Mouse (Mus musculus): Measurements from ENCODE around the gene Spem1. TPM values are rescaled to one million over a fixed set of nuclear protein-coding genes. Genes with fewer than 3 reads are reported as not detected.
"Not testable (repeated sequence)": the region's sequence is repeated elsewhere in the genome, so short reads cannot be mapped to it uniquely, and the experiment has no call there.

Spem1 gene
- polyA plus RNA-seq (2014; fragmentation: Nextera tagmentation; extraction: Ambion mirVana) = 0.12 TPM in 1 of 2 replicates, not detected in the other

DNA sequence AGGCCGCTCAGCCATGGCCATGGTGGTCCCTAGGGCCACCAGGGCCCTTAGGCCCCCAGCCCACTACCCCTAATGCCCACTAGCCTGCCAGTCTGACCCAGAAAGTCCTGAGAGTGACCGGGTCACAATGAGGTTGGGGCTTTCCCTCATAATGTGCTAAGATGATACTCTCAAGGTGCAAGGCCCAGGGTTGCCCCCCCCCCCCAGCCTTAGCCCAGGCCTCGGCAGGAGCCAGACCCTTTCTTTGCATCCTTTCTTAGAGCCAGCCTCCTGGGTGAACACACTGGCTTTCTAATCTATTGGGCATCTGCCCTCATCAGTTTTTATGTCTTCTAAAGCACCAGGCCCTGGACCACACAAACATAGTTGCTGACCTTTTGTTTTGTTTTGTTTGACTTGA lies at the start of gene Spem1:
Spem1 (minus strand) TSS at position 101 of the 400 bp plus-strand sequence.
- no peak within 1 kb of the TSS for H3K9ac ChIP-seq (ENCODE audit: low read length)
- no peak within 1 kb of the TSS for H3K4me2 ChIP-seq
- no peak within 1 kb of the TSS for H3K4me3 ChIP-seq (ENCODE audit: low read depth, low read length)
- ATAC-seq (ENCODE audit: low FRiP score) (no peak), DNase-seq (ENCODE audit: low spot score, missing footprints) (peak; percentile 44)
- no peaks in the 10 kb centered on the region for H3K4me1 ChIP-seq (ENCODE audit: control insufficient read depth, insufficient read depth, low read length)
- H3K36me3 ChIP-seq (ENCODE audit: control insufficient read depth, insufficient read depth, low read length) = peaks cover 14% of the 10 kb centered on the region; the same call in 1 of the 2 replicates
- H3K27ac ChIP-seq (ENCODE audit: low read depth, low read length) = no peak within 1 kb of the TSS
- WGBS = 92% methylated on average over 3 of the region's 3 CpGs
- H3K27me3 ChIP-seq (ENCODE audit: control insufficient read depth, insufficient read depth, low read length) = no peaks in the 10 kb centered on the region
- no peaks in the 10 kb centered on the region for H3K9me3 ChIP-seq (ENCODE audit: control insufficient read depth, low read length)

DNA sequence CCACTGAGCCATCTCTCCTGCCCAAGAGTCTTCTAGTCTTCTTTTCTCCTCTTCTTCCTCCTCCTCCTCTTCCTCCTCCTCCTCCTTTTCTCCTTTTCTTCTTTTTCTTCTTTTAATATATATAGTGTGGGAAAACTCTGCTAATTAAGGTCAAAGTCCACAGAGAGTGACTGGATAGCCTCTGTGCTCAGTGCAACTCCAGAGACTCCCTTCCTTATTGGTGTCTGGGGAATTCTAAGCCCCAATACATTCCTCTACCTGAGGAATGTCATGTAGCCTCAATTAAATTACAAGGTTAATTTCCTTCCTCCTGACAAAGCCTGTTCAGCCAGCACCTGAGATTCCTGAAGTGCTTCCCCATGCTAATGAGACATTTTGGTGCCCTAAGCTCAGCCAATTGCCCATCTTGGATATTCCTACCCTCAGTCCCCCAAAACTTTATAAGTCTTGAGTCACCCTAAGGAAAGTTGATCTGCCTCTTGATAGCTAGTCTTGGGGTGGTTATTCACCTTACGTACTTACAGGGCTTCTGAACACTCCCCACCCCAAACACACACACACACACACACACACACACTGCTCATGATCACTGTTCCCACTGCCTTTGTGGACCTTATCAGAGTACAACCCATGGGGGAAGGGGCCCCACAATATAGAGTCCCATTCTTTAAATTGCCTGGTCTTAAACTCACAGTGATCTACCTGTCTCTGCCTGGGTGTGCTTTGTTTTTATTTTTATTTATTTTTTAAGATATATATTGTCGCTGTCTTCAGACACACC lies 48.5 kb upstream of the Spem1 start:
- Histone ChIP-seq H3K4me2 (no peak overlapping the region), H3K4me3 (ENCODE audit: low read depth, low read length) (no peak overlapping the region), H3K27ac (ENCODE audit: low read depth, low read length) (no peak overlapping the region), H3K27me3 (ENCODE audit: control insufficient read depth, insufficient read depth, low read length) (no peaks in the 10 kb centered on the region), H3K4me1 (ENCODE audit: control insufficient read depth, insufficient read depth, low read length) (no peaks in the 10 kb centered on the region), H3K9me3 (ENCODE audit: control insufficient read depth, low read length) (no peaks in the 10 kb centered on the region), H3K36me3 (ENCODE audit: control insufficient read depth, insufficient read depth, low read length) (no peaks in the 10 kb centered on the region), H3K9ac (ENCODE audit: low read length) (no peak overlapping the region)
- no peak for DNase-seq (ENCODE audit: low spot score, missing footprints)
- WGBS = 82% methylated on average over 2 of the region's 2 CpGs
- no peak for ATAC-seq (ENCODE audit: low FRiP score)

DNA sequence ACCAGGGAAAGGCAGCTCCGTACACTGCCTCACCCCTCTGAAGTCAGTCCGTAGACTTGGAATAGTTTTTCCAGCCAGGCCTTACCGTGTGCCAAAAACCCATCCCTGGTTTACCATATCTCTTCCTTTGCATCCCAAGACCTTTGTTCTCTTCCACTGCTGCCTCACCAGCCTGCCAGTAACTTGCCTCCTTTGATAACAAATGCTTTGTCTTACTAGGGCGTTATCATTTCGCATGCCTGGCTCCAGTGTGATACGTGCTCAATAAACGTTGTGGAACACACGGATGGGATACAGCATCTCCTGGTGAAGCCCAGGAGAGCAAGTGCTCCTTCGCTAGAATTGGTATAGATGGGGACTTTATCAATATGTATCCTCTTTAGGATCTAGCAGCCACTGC lies 45.4 kb upstream of the Spem1 start:
- ATAC-seq (ENCODE audit: low FRiP score) (no peak), DNase-seq (ENCODE audit: low spot score, missing footprints) (no peak)
- H3K9ac ChIP-seq (ENCODE audit: low read length) = no peak overlapping the region
- no peak overlapping the region for H3K4me3 ChIP-seq (ENCODE audit: low read depth, low read length)
- H3K4me2 ChIP-seq = no peak overlapping the region
- no peaks in the 10 kb centered on the region for H3K9me3 ChIP-seq (ENCODE audit: control insufficient read depth, low read length)
- H3K36me3 ChIP-seq (ENCODE audit: control insufficient read depth, insufficient read depth, low read length) = no peaks in the 10 kb centered on the region
- no peaks in the 10 kb centered on the region for H3K27me3 ChIP-seq (ENCODE audit: control insufficient read depth, insufficient read depth, low read length)
- H3K27ac ChIP-seq (ENCODE audit: low read depth, low read length) = no peak overlapping the region
- 70% methylated on average over 9 of the region's 9 CpGs for WGBS
- H3K4me1 ChIP-seq (ENCODE audit: control insufficient read depth, insufficient read depth, low read length) = no peaks in the 10 kb centered on the region

DNA sequence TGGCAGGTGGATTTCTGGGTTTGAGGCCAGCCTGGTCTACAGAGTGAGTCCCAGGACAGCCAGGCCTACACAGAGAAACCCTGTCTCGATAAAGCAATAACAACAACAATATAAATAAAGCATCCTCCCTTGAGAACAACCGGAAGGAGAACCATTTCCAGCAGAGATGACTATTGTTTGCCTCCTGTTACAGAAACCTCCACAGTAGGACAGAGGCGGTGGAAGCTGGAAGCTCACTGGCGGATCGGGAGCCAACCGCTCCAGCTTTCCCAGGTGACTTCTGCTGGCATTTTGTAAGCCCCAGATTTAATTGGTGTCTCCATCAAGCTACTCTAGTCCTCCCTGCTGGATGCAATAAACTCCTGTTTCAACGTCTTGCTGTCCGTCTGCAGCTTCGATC lies 43.6 kb upstream of the Spem1 start:
- H3K4me3 ChIP-seq (ENCODE audit: low read depth, low read length) = no peak overlapping the region
- H3K4me1 ChIP-seq (ENCODE audit: control insufficient read depth, insufficient read depth, low read length) = no peaks in the 10 kb centered on the region
- no peak overlapping the region for H3K4me2 ChIP-seq
- no peaks in the 10 kb centered on the region for H3K9me3 ChIP-seq (ENCODE audit: control insufficient read depth, low read length)
- no peak overlapping the region for H3K9ac ChIP-seq (ENCODE audit: low read length)
- no peaks in the 10 kb centered on the region for H3K27me3 ChIP-seq (ENCODE audit: control insufficient read depth, insufficient read depth, low read length)
- DNase-seq (ENCODE audit: low spot score, missing footprints) (no peak), ATAC-seq (ENCODE audit: low FRiP score) (no peak)
- no peaks in the 10 kb centered on the region for H3K36me3 ChIP-seq (ENCODE audit: control insufficient read depth, insufficient read depth, low read length)
- 85% methylated on average over 9 of the region's 9 CpGs for WGBS
- H3K27ac ChIP-seq (ENCODE audit: low read depth, low read length) = no peak overlapping the region

DNA sequence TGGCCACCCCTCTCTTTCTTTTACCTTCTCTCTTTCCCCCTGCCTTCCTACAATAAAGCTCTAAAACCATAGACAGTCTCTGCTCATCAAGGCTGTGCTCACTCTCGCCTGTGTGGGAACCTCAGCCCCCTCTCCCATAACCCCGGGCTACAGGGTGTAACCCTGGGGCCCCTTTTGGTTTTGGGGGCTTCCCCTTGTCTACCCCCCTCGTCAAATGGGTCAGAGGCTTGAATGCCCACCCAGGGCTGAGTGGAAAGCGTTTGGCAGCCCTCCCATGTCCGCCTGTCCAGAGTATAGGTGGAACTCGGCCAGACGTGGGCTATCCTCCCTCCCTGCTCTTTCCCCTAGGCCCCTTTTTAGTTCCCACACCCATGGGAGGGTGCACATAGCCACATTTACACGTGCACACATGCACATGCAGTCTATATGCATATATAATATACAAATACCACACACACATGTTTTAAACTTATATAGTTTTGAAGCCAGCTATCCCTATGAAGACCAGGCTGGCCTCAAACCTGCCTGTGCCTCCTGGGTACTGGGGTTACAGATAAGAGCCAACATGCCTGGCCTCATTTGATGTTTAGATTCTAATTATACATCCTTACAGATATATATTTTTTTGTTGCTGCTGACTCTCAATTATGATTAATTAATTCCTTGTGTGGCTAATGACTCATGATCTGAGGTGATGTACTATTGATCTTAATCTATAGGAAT lies 42.3 kb upstream of the Spem1 start:
- Histone ChIP-seq H3K4me2 (no peak overlapping the region), H3K4me3 (ENCODE audit: low read depth, low read length) (no peak overlapping the region), H3K36me3 (ENCODE audit: control insufficient read depth, insufficient read depth, low read length) (no peaks in the 10 kb centered on the region), H3K27me3 (ENCODE audit: control insufficient read depth, insufficient read depth, low read length) (no peaks in the 10 kb centered on the region), H3K27ac (ENCODE audit: low read depth, low read length) (no peak overlapping the region), H3K9me3 (ENCODE audit: control insufficient read depth, low read length) (no peaks in the 10 kb centered on the region), H3K9ac (ENCODE audit: low read length) (no peak overlapping the region), H3K4me1 (ENCODE audit: control insufficient read depth, insufficient read depth, low read length) (no peaks in the 10 kb centered on the region)
- DNase-seq (ENCODE audit: low spot score, missing footprints) (no peak), ATAC-seq (ENCODE audit: low FRiP score) (no peak)
- WGBS = 63% methylated on average over 8 of the region's 8 CpGs

DNA sequence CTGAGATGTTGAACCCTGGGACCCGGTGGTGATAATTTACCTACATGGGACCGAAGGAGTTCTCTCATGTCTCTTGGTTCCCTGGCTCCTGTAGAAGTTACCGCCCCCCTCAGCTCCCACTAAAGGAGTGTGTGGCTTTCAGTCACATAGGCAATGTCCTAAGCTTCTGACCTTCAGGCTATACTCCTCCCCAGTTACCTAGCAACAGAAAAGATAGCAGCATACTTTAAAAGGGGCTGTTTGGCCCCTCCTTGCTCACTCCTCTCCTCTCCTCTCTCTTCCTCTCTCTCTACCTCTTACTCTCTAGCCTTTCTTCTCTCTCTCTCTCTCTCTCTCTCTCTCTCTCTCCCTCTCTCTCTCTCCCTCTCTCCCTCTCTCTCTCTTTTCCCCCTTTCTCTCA lies 41.7 kb upstream of the Spem1 start:
- DNase-seq (ENCODE audit: low spot score, missing footprints); H3K9me3 ChIP-seq (ENCODE audit: control insufficient read depth, low read length); H3K4me1 ChIP-seq (ENCODE audit: control insufficient read depth, insufficient read depth, low read length); H3K4me2 ChIP-seq; H3K9ac ChIP-seq (ENCODE audit: low read length); H3K4me3 ChIP-seq (ENCODE audit: low read depth, low read length); H3K27ac ChIP-seq (ENCODE audit: low read depth, low read length); ATAC-seq (ENCODE audit: low FRiP score); H3K27me3 ChIP-seq (ENCODE audit: control insufficient read depth, insufficient read depth, low read length); H3K36me3 ChIP-seq (ENCODE audit: control insufficient read depth, insufficient read depth, low read length): not testable (repeated sequence)
- 86% methylated on average over 3 of the region's 3 CpGs for WGBS

DNA sequence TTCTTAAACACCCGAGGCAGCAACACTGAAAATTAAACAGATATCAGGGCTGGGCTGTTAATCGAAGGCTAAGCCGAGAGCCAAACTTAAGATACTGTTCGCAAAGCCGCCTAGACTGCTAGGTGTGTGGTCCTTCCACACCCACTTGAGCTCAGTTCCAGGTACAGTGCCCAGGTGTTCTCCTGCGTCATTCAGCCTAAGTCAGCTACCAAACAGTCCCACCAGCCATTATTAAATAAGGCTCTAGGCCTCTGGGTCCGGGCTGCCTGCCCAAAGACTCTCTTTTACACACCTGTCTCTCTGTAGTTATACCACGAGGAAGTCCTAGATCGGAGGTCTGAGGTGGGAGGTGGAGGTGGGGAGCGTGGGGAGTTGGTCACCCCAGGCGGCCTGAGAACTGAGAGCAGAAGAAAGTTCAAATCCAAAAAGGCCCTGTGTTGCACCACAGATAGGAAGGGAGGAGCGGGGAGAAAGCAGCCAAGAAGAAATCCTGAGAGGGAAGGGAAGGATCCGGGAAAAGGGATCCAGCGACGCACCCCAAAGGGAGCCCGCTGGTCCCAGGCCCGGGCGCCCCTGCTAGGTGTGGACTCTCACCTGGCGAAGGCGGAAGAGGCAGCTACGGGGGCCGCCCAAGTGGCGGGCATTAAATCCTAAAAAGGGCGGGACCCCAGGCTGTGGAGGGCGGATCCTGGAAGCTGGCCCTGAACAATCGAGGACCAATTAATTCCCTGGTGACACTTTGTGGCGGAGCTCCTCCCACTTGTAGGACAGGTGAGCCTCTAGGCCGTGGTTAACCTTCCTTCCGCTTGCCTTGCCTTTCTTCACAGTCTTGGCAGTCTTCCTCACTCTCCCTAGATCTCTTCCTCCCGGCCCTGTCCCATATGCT lies 36.4 kb upstream of the Spem1 start, which contains the start of gene Tnk1:
Tnk1 (minus strand) TSS at position 618 of the 886 bp plus-strand sequence.
- WGBS = 22% methylated on average over 30 of the region's 30 CpGs
- Histone ChIP-seq H3K36me3 (ENCODE audit: control insufficient read depth, insufficient read depth, low read length) (no peaks in the 10 kb centered on the region), H3K27ac (ENCODE audit: low read depth, low read length) (no peak within 1 kb of the TSS), H3K9me3 (ENCODE audit: control insufficient read depth, low read length) (no peaks in the 10 kb centered on the region), H3K27me3 (ENCODE audit: control insufficient read depth, insufficient read depth, low read length) (peaks cover 13% of the 10 kb centered on the region), H3K4me2 (no peak within 1 kb of the TSS), H3K4me1 (ENCODE audit: control insufficient read depth, insufficient read depth, low read length) (no peaks in the 10 kb centered on the region), H3K4me3 (ENCODE audit: low read depth, low read length) (no peak within 1 kb of the TSS), H3K9ac (ENCODE audit: low read length) (no peak within 1 kb of the TSS)
- ATAC-seq (ENCODE audit: low FRiP score) (no peak), DNase-seq (ENCODE audit: low spot score, missing footprints) (no peak)

DNA sequence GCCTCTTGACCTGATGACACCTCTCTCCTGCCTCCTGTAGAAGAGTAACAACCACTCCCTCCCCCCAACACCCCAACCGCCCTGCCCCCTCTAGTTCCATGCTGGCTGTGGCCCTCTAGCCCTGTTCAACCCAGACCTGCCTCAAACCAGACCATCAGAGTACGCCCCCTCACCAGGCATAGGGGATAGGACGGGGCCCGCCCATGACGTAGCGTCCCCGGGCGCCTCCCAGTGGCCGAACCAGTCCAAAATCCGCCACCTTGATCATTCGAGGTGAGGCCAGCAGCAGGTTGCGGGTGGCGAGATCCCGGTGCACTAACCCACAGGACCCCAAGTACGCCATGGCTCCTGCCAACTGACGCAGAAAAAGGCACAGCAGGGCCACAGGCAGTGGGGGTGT lies 33.4 kb upstream of the Spem1 start:
- H3K27me3 ChIP-seq (ENCODE audit: control insufficient read depth, insufficient read depth, low read length) = peaks cover 13% of the 10 kb centered on the region
- ATAC-seq (ENCODE audit: low FRiP score) = peak; percentile 48
- no peak overlapping the region for H3K9ac ChIP-seq (ENCODE audit: low read length)
- 24% methylated on average over 16 of the region's 16 CpGs for WGBS
- no peaks in the 10 kb centered on the region for H3K4me1 ChIP-seq (ENCODE audit: control insufficient read depth, insufficient read depth, low read length)
- no peak overlapping the region for H3K27ac ChIP-seq (ENCODE audit: low read depth, low read length)
- no peak overlapping the region for H3K4me2 ChIP-seq
- no peak overlapping the region for H3K4me3 ChIP-seq (ENCODE audit: low read depth, low read length)
- H3K9me3 ChIP-seq (ENCODE audit: control insufficient read depth, low read length) = no peaks in the 10 kb centered on the region
- peaks cover 1% of the 10 kb centered on the region; the same call in 1 of the 2 replicates for H3K36me3 ChIP-seq (ENCODE audit: control insufficient read depth, insufficient read depth, low read length)
- DNase-seq (ENCODE audit: low spot score, missing footprints) = peak; percentile 82

All from midbrain, embryonic 11.5 days (tissue).